Mouse (Mus musculus) G1E (cell line): ENCODE measurements around the gene A930002H24Rik. TPM values are rescaled to one million over a fixed set of nuclear protein-coding genes. Genes with fewer than 3 reads are reported as not detected.

Experiments used
- ATAC-seq: 2 replicates; pipeline ENCODE4 v1.8.0; 2016; ENCODE audit warnings: mild to moderate bottlenecking; ENCODE audit not compliant: insufficient number of reproducible peaks, poor library complexity, low FRiP score, severe bottlenecking; ENCODE audit errors: extremely low read depth
- DNase-seq: peaks from one replicate; pipeline ENCODE4 v3.0.0; 2012; ENCODE audit warnings: low spot score
- H3K27me3 ChIP-seq: 2 replicates; pipeline ENCODE4 v1.6.1; 2012; ENCODE audit warnings: mild to moderate bottlenecking, low read length, inconsistent platforms; ENCODE audit not compliant: insufficient read depth
- H3K36me3 ChIP-seq: replicated peaks from 2 replicates; pipeline ENCODE3; 2012; ENCODE audit warnings: mild to moderate bottlenecking, inconsistent platforms
- H3K4me1 ChIP-seq: 2 replicates; pipeline ENCODE4 v1.6.1; 2012; ENCODE audit warnings: low read depth, low read length, inconsistent platforms, mixed read lengths; ENCODE audit not compliant: insufficient read depth
- H3K4me3 ChIP-seq: 2 replicates; pipeline ENCODE4 v1.5.1; 2012; ENCODE audit warnings: low read depth, mild to moderate bottlenecking, inconsistent platforms, low read length, moderate library complexity, mixed read lengths
- H3K9me3 ChIP-seq: replicated peaks from 2 replicates; pipeline ENCODE4 v1.6.1; 2012; ENCODE audit warnings: inconsistent platforms
- CTCF ChIP-seq: IDR thresholded peaks from 2 replicates; pipeline ENCODE4 v1.5.1; 2012; ENCODE audit warnings: low read depth, low read length, inconsistent platforms, mixed read lengths
- GATA1 ChIP-seq: IDR thresholded peaks from 2 replicates; pipeline ENCODE4 v1.6.1; 2012; ENCODE audit warnings: borderline replicate concordance, low read length, inconsistent platforms, mixed read lengths
- GATA2 ChIP-seq: IDR thresholded peaks from 2 replicates; pipeline ENCODE4 v1.6.1; 2012; ENCODE audit warnings: low read depth, low read length, inconsistent platforms, borderline replicate concordance
- POLR2AphosphoS5 ChIP-seq: IDR thresholded peaks from 2 replicates; pipeline ENCODE4 v1.6.1; 2012; ENCODE audit warnings: low read depth, low read length, inconsistent platforms; ENCODE audit not compliant: insufficient replicate concordance
- TAL1 ChIP-seq: conservative IDR thresholded peaks from 2 replicates; pipeline ENCODE4 v1.6.1; 2012; ENCODE audit warnings: low read depth, low read length, inconsistent platforms, mixed read lengths
- polyA plus RNA-seq: library from polyadenylated mRNA; stranded (reverse); fragments of >175 nt; gene quantifications from 2 replicates; pipeline ENCODE4 v1.2.3, GENCODE M21; 2012
- total RNA-seq, 2 experiments: library from RNA; stranded (forward) in 1 of 2; stranded (reverse) in 1 of 2; fragments of 200-1000 nt in 1 of 2; fragments of >200 nt in 1 of 2; fragmentation: Nextera tagmentation in 1 of 2; gene quantifications; 2 replicates each; pipeline ENCODE4 v1.2.3; 2014 to 2017

Gene A930002H24Rik
- total and polyA plus RNA-seq, 3 experiments: 1.1 TPM; not detected in 2

- DNase-seq (no peak), ATAC-seq (no peak)
- no peaks in the 10 kb centered on the region for H3K9me3 ChIP-seq
Measured at GRCm38 (mm10) chr17:63878889-63879288, 15.3 kb upstream of the A930002H24Rik start.

GRCm38 (mm10) chr17:63871773-63872172 is 8.2 kb upstream of the A930002H24Rik start:
- H3K4me1 ChIP-seq: no peaks in the 10 kb centered on the region
- no peak for ATAC-seq
- H3K9me3 ChIP-seq: no peaks in the 10 kb centered on the region
- H3K4me3 ChIP-seq: no peak overlapping the region
- no peak for DNase-seq
- no peak for TF ChIP-seq CTCF
- H3K27me3 ChIP-seq: no peaks in the 10 kb centered on the region
- H3K36me3 ChIP-seq: peaks cover 5% of the 10 kb centered on the region

More at GRCm38 (mm10) chr17:63878889-63879288, 15.3 kb upstream of the A930002H24Rik start:
- Histone ChIP-seq H3K36me3 (peaks cover 4% of the 10 kb centered on the region), H3K27me3 (no peaks in the 10 kb centered on the region), H3K4me1 (no peaks in the 10 kb centered on the region), H3K4me3 (no peak overlapping the region)
- TF ChIP-seq POLR2AphosphoS5 (no peak), CTCF (no peak), GATA2 (no peak), TAL1 (no peak), GATA1 (no peak)

- peak; percentile 54 for DNase-seq
Measured at GRCm38 (mm10) chr17:63864171-63864571, 580 bp upstream of the A930002H24Rik start.

GRCm38 (mm10) chr17:63863012-63863630 is 470 bp downstream of the A930002H24Rik start, which contains the start of gene Fer:
TSS of gene Fer (plus strand) at chr17:63863062.
- H3K36me3 ChIP-seq: no peaks in the 10 kb centered on the region
- peak within 1 kb of the TSS; percentile 81 for H3K4me3 ChIP-seq
- TF ChIP-seq TAL1: no peak
- TF ChIP-seq CTCF: no peak
- TF ChIP-seq POLR2AphosphoS5: no peak
- no peak for DNase-seq
- no peak for ATAC-seq
- H3K4me1 ChIP-seq: peaks cover 16% of the 10 kb centered on the region
- H3K9me3 ChIP-seq: no peaks in the 10 kb centered on the region
- H3K27me3 ChIP-seq: peaks cover 3% of the 10 kb centered on the region; the same call in 1 of the 2 replicates

More at GRCm38 (mm10) chr17:63864171-63864571, 580 bp upstream of the A930002H24Rik start:
- Histone ChIP-seq H3K27me3 (peaks cover 3% of the 10 kb centered on the region; the same call in 1 of the 2 replicates), H3K9me3 (no peaks in the 10 kb centered on the region), H3K4me3 (peak overlapping the region; percentile 81), H3K4me1 (peaks cover 16% of the 10 kb centered on the region), H3K36me3 (no peaks in the 10 kb centered on the region)
- TF ChIP-seq GATA1 (no peak), GATA2 (no peak), TAL1 (no peak), POLR2AphosphoS5 (no peak), CTCF (no peak)
- ATAC-seq: no peak

- H3K4me3 ChIP-seq: no peak overlapping the region
- no peak for DNase-seq
- peaks cover 17% of the 10 kb centered on the region for H3K4me1 ChIP-seq
- no peaks in the 10 kb centered on the region for H3K9me3 ChIP-seq
- no peak for TF ChIP-seq POLR2AphosphoS5
- TF ChIP-seq CTCF: no peak
- TF ChIP-seq GATA1: no peak
- TF ChIP-seq GATA2: no peak
- TF ChIP-seq TAL1: no peak
- ATAC-seq: no peak
- no peaks in the 10 kb centered on the region for H3K36me3 ChIP-seq
- H3K27me3 ChIP-seq: peaks cover 3% of the 10 kb centered on the region; the same call in 1 of the 2 replicates
Measured at GRCm38 (mm10) chr17:63862399-63862798, 1.2 kb downstream of the A930002H24Rik start.

- Histone ChIP-seq H3K36me3 (no peaks in the 10 kb centered on the region), H3K27me3 (peaks cover 3% of the 10 kb centered on the region; the same call in 1 of the 2 replicates), H3K4me3 (no peak overlapping the region), H3K4me1 (peaks cover 24% of the 10 kb centered on the region), H3K9me3 (no peaks in the 10 kb centered on the region)
- no peak for TF ChIP-seq TAL1
- no peak for TF ChIP-seq GATA2
- no peak for TF ChIP-seq POLR2AphosphoS5
- DNase-seq: no peak
- ATAC-seq: no peak
Measured at GRCm38 (mm10) chr17:63860988-63861387, 2.6 kb downstream of the A930002H24Rik start.

GRCm38 (mm10) chr17:63857023-63857544 is 6.5 kb downstream of the A930002H24Rik start:
- Histone ChIP-seq H3K4me1 (peaks cover 10% of the 10 kb centered on the region), H3K36me3 (no peaks in the 10 kb centered on the region), H3K27me3 (no peaks in the 10 kb centered on the region), H3K9me3 (no peaks in the 10 kb centered on the region), H3K4me3 (no peak overlapping the region)
- DNase-seq: no peak
- TF ChIP-seq CTCF (no peak), TAL1 (no peak), GATA1 (no peak), POLR2AphosphoS5 (no peak), GATA2 (no peak)
- 0 out of 2 replicates have a peak, but pooled peaks have one; percentile 11 for ATAC-seq
